In genomic region chr12:102686321-102686720, GRCm38 (mm10) we compare ENCODE assay signal across 21 mouse cellular contexts. TPM values are rescaled to one million over a fixed set of nuclear protein-coding genes. Genes with fewer than 3 reads are reported as not detected.
A peak's percentile ranks its signal among the peaks of the same experiment; 100 is the strongest.
DNase-seq lines count a peak whose midpoint lies in the region; ATAC-seq and TF ChIP-seq lines count a peak whose summit lies in the region.
"Had no signal": no experiment of that assay in that cellular context is flagged by ENCODE, and none has a peak within 500 bp of the region (broad histone marks: within the 10 kb centered on the region; RNA-seq: fewer than 3 reads in every experiment).

No protein-coding gene starts in this region.

- H3K27me3 ChIP-seq in forebrain, embryonic 15.5 days: no peaks in the 10 kb centered on the region
- no peaks in the 10 kb centered on the region for H3K27me3 ChIP-seq in forebrain, embryonic 16.5 days (replicated peaks; ENCODE audit: control insufficient read depth, insufficient read depth, low read length)
- H3K27me3 ChIP-seq in lung, embryonic 14.5 days (ENCODE audit: insufficient read depth, low read length): no peaks in the 10 kb centered on the region
- H3K27me3 ChIP-seq in neural tube, embryonic 13.5 days: no peaks in the 10 kb centered on the region
- H3K27me3 ChIP-seq in small intestine, adult 2 months (ENCODE audit: control insufficient read depth, insufficient read depth, low read length): no peaks in the 10 kb centered on the region
- H3K27me3 ChIP-seq: embryonic facial prominence, embryonic 15.5 days; heart, embryonic 13.5 days; midbrain, embryonic 12.5 days had no signal

- no peaks in the 10 kb centered on the region for H3K9me3 ChIP-seq in forebrain, embryonic 15.5 days
- H3K9me3 ChIP-seq in forebrain, embryonic 16.5 days (ENCODE audit: control insufficient read depth, low read length): no peaks in the 10 kb centered on the region
- H3K9me3 ChIP-seq in lung, embryonic 14.5 days (ENCODE audit: low read depth, low read length): no peaks in the 10 kb centered on the region
- H3K9me3 ChIP-seq in neural tube, embryonic 13.5 days: no peaks in the 10 kb centered on the region
- H3K9me3 ChIP-seq: embryonic facial prominence, embryonic 15.5 days; midbrain, embryonic 12.5 days had no signal

- 92% methylated on average over 5 of the region's 5 CpGs for WGBS in forebrain, embryonic 15.5 days
- 95% methylated on average over 5 of the region's 5 CpGs for WGBS in forebrain, embryonic 16.5 days
- 82% methylated on average over 5 of the region's 5 CpGs for WGBS in lung, embryonic 14.5 days
- WGBS in neural tube, embryonic 13.5 days: 93% methylated on average over 5 of the region's 5 CpGs
- WGBS in small intestine, adult 2 months: 78% methylated on average over 5 of the region's 5 CpGs

- H3K4me2 ChIP-seq in forebrain, embryonic 15.5 days (replicated peaks): no peak overlapping the region
- H3K4me2 ChIP-seq in forebrain, embryonic 16.5 days (ENCODE audit: low read length): no peak overlapping the region
- H3K4me2 ChIP-seq in lung, embryonic 14.5 days: no peak overlapping the region
- no peak overlapping the region for H3K4me2 ChIP-seq in neural tube, embryonic 13.5 days
- H3K4me2 ChIP-seq: embryonic facial prominence, embryonic 15.5 days; heart, embryonic 13.5 days; midbrain, embryonic 12.5 days had no signal

- H3K27ac ChIP-seq in forebrain, embryonic 15.5 days (replicated peaks): peak overlapping the region; percentile 79
- H3K27ac ChIP-seq in forebrain, embryonic 16.5 days (ENCODE audit: low read length): no peak overlapping the region; the same call in 1 of the 2 replicates
- H3K27ac ChIP-seq in lung, embryonic 14.5 days (ENCODE audit: low read depth): no peak overlapping the region
- H3K27ac ChIP-seq in neural tube, embryonic 13.5 days (replicated peaks): peak overlapping the region; percentile 84
- peak overlapping the region; percentile 99 for H3K27ac ChIP-seq in small intestine, adult 2 months (ENCODE audit: insufficient read depth, low read depth, low read length)
- H3K27ac ChIP-seq: embryonic facial prominence, embryonic 15.5 days; midbrain, embryonic 12.5 days had no signal

- H3K4me1 ChIP-seq in forebrain, embryonic 15.5 days: peaks cover 39% of the 10 kb centered on the region
- H3K4me1 ChIP-seq in forebrain, embryonic 16.5 days (replicated peaks; ENCODE audit: control insufficient read depth, insufficient read depth, low read length): peaks cover 37% of the 10 kb centered on the region
- no peaks in the 10 kb centered on the region for H3K4me1 ChIP-seq in lung, embryonic 14.5 days (ENCODE audit: insufficient read depth)
- peaks cover 33% of the 10 kb centered on the region for H3K4me1 ChIP-seq in neural tube, embryonic 13.5 days (replicated peaks)
- peaks cover 79% of the 10 kb centered on the region for H3K4me1 ChIP-seq in small intestine, adult 2 months (ENCODE audit: control insufficient read depth, insufficient read depth, insufficient read length, low read length)

- ATAC-seq in forebrain, embryonic 15.5 days (replicated peaks): no peak
- no peak for ATAC-seq in forebrain, embryonic 16.5 days
- 0 out of 2 replicates have a peak, but pooled peaks have one; percentile 32 for ATAC-seq in lung, embryonic 14.5 days (ENCODE audit: insufficient read depth)
- 0 out of 2 replicates have a peak, but pooled peaks have one; percentile 3 for ATAC-seq in neural tube, embryonic 13.5 days (ENCODE audit: low read depth)

- no peak for TF ChIP-seq CTCF in lung, embryonic 14.5 days (IDR thresholded peaks at IDR 0.05; ENCODE audit: low read depth)
- TF ChIP-seq CTCF in small intestine, adult 2 months (IDR thresholded peaks at IDR 0.05; ENCODE audit: extremely low read depth, insufficient read length, insufficient replicate concordance, low read depth, low read length): no peak

- DNase-seq in lung, embryonic 14.5 days: no peak
- no peak for DNase-seq in lung, postnatal 4 days
- no peak for DNase-seq in neural tube, embryonic 10.5 days (ENCODE audit: extremely low spot score, low spot score)
- DNase-seq in left cerebral cortex, adult 18-20 months (ENCODE audit: low spot score in 2 of 2): no peak
- DNase-seq: adrenal gland, postnatal 25 days; cerebellum, adult 8-10 months; gastrocnemius, postnatal 14 days; heart, adult 18-20 months; heart, postnatal 14 days; kidney, adult 18-20 months; kidney, postnatal 10 days; left cerebral cortex, postnatal 4 days; thymus, adult 2 months; thymus, postnatal 4 days had no signal

- H3K9ac ChIP-seq in forebrain, embryonic 15.5 days (replicated peaks): no peak overlapping the region
- no peak overlapping the region for H3K9ac ChIP-seq in forebrain, embryonic 16.5 days (replicated peaks; ENCODE audit: low read depth, low read length)
- H3K9ac ChIP-seq in lung, embryonic 14.5 days: no peak overlapping the region
- no peak overlapping the region for H3K9ac ChIP-seq in neural tube, embryonic 13.5 days
- H3K9ac ChIP-seq: embryonic facial prominence, embryonic 15.5 days; heart, embryonic 13.5 days; midbrain, embryonic 12.5 days had no signal

- H3K36me3 ChIP-seq in forebrain, embryonic 15.5 days: no peaks in the 10 kb centered on the region
- no peaks in the 10 kb centered on the region for H3K36me3 ChIP-seq in forebrain, embryonic 16.5 days (ENCODE audit: control insufficient read depth, insufficient read depth)
- no peaks in the 10 kb centered on the region for H3K36me3 ChIP-seq in lung, embryonic 14.5 days (ENCODE audit: insufficient read depth)
- no peaks in the 10 kb centered on the region for H3K36me3 ChIP-seq in neural tube, embryonic 13.5 days
- H3K36me3 ChIP-seq in small intestine, adult 2 months (ENCODE audit: control insufficient read depth, insufficient read depth, low read length): peaks cover 16% of the 10 kb centered on the region
- H3K36me3 ChIP-seq: embryonic facial prominence, embryonic 15.5 days; heart, embryonic 13.5 days had no signal

- TF ChIP-seq POLR2A in small intestine, adult 2 months (IDR thresholded peaks at IDR 0.05; ENCODE audit: low read depth, low read length): no peak

- no peak overlapping the region for H3K4me3 ChIP-seq in forebrain, embryonic 15.5 days
- no peak overlapping the region for H3K4me3 ChIP-seq in forebrain, embryonic 16.5 days (replicated peaks; ENCODE audit: low read length)
- no peak overlapping the region for H3K4me3 ChIP-seq in lung, embryonic 14.5 days (ENCODE audit: low read depth, low read length)
- H3K4me3 ChIP-seq in neural tube, embryonic 13.5 days: no peak overlapping the region
- no peak overlapping the region for H3K4me3 ChIP-seq in small intestine, adult 2 months (ENCODE audit: low read depth, low read length)
- H3K4me3 ChIP-seq: embryonic facial prominence, embryonic 15.5 days; heart, embryonic 13.5 days; midbrain, embryonic 12.5 days had no signal

RNA-seq across cellular contexts. Expression of gene Itpk1, which starts 18.4 kb away (rescaled TPM):
- 58.7 and 59.1 TPM in 2 replicates for polyA plus RNA-seq in forebrain, embryonic 15.5 days (2015; fragmentation: Nextera tagmentation; extraction: Ambion mirVana)
- polyA plus RNA-seq in forebrain, embryonic 16.5 days (2015; fragmentation: Nextera tagmentation; extraction: Ambion mirVana): 66.5 and 68.7 TPM in 2 replicates
- polyA plus RNA-seq in lung, embryonic 14.5 days (2014; fragmentation: Nextera tagmentation; extraction: Ambion mirVana): 7.2 and 8.4 TPM in 2 replicates
- 30.9 and 34.0 TPM in 2 replicates for polyA plus RNA-seq in neural tube, embryonic 13.5 days (2015; fragmentation: Nextera tagmentation; extraction: Ambion mirVana)
- polyA plus RNA-seq in small intestine, adult 2 months (2012; rRNA removed): 104 and 324 TPM in 2 replicates
- 10 to 100 TPM; 56.0 to 63.6 TPM for total RNA-seq in left cerebral cortex, adult 18-20 months (2021)

RNA-seq across cellular contexts. Expression of gene Moap1, which starts 57.1 kb away (rescaled TPM):
- polyA plus RNA-seq in forebrain, embryonic 15.5 days (2015; fragmentation: Nextera tagmentation; extraction: Ambion mirVana): 48.9 and 53.2 TPM in 2 replicates
- polyA plus RNA-seq in forebrain, embryonic 16.5 days (2015; fragmentation: Nextera tagmentation; extraction: Ambion mirVana): 53.6 and 60.2 TPM in 2 replicates
- polyA plus RNA-seq in lung, embryonic 14.5 days (2014; fragmentation: Nextera tagmentation; extraction: Ambion mirVana): 20.8 and 24.3 TPM in 2 replicates
- 53.0 and 58.6 TPM in 2 replicates for polyA plus RNA-seq in neural tube, embryonic 13.5 days (2015; fragmentation: Nextera tagmentation; extraction: Ambion mirVana)
- polyA plus RNA-seq in small intestine, adult 2 months (2012; rRNA removed): 0.30 and 0.74 TPM in 2 replicates
- total RNA-seq in left cerebral cortex, adult 18-20 months (2021): 10 to 100 TPM; 33.1 to 34.5 TPM

RNA-seq across cellular contexts. Expression of gene Tmem251, which starts 57.2 kb away (rescaled TPM):
- 11.4 and 12.7 TPM in 2 replicates for polyA plus RNA-seq in forebrain, embryonic 15.5 days (2015; fragmentation: Nextera tagmentation; extraction: Ambion mirVana)
- polyA plus RNA-seq in forebrain, embryonic 16.5 days (2015; fragmentation: Nextera tagmentation; extraction: Ambion mirVana): 11.0 and 11.9 TPM in 2 replicates
- polyA plus RNA-seq in lung, embryonic 14.5 days (2014; fragmentation: Nextera tagmentation; extraction: Ambion mirVana): 11.2 and 11.4 TPM in 2 replicates
- polyA plus RNA-seq in neural tube, embryonic 13.5 days (2015; fragmentation: Nextera tagmentation; extraction: Ambion mirVana): 11.0 and 13.3 TPM in 2 replicates
- polyA plus RNA-seq in small intestine, adult 2 months (2012; rRNA removed): 1.7 and 2.4 TPM in 2 replicates
- total RNA-seq in left cerebral cortex, adult 18-20 months (2021): 1 to 10 TPM; 5.1 to 5.7 TPM

Comparison
In these comparisons a context has a peak if more than half of its experiments do, and no peak if none do; other contexts are left out.
1. H3K27ac ChIP-seq: peak in forebrain, embryonic 15.5 days (single experiment), neural tube, embryonic 13.5 days (single experiment) and small intestine, adult 2 months (single experiment); none in forebrain, embryonic 16.5 days (single experiment) and lung, embryonic 14.5 days (single experiment).
2. ATAC-seq: peak in lung, embryonic 14.5 days (single experiment) and neural tube, embryonic 13.5 days (single experiment); none in forebrain, embryonic 15.5 days (single experiment) and forebrain, embryonic 16.5 days (single experiment).
3. RNA of gene Moap1, which starts 57.1 kb away (polyA plus RNA-seq): 53.6 to 60.2 TPM in forebrain, embryonic 16.5 days, 53.0 to 58.6 TPM in neural tube, embryonic 13.5 days, 48.9 to 53.2 TPM in forebrain, embryonic 15.5 days and 20.8 to 24.3 TPM in lung, embryonic 14.5 days; 0.30 to 0.74 TPM in small intestine, adult 2 months; every median in the first group is over 10 times any median in the second.